Mouse (Mus musculus): Measurements from ENCODE around the gene Cacna2d3. TPM values are rescaled to one million over a fixed set of nuclear protein-coding genes. Genes with fewer than 3 reads are reported as not detected.

The Cacna2d3 gene
- polyA plus RNA-seq, 1 experiment from 2014 or later: 36.5 TPM

- H3K9me3 ChIP-seq (replicated peaks): no peaks in the 10 kb centered on the region
- no peak overlapping the region for H3K4me3 ChIP-seq
- 78% methylated on average over 5 of the region's 5 CpGs for WGBS
- no peaks in the 10 kb centered on the region for H3K27me3 ChIP-seq
- ATAC-seq (ENCODE audit: low FRiP score): no peak
- no peaks in the 10 kb centered on the region for H3K36me3 ChIP-seq
- no peak overlapping the region for H3K9ac ChIP-seq
- no peak overlapping the region for H3K27ac ChIP-seq
- H3K4me2 ChIP-seq (replicated peaks): no peak overlapping the region
- H3K4me1 ChIP-seq: no peaks in the 10 kb centered on the region
Measured at GRCm38 (mm10) chr14:29548646-29549045, 173.0 kb downstream of the Cacna2d3 start.

GRCm38 (mm10) chr14:29530516-29530915 is 191.1 kb downstream of the Cacna2d3 start:
- H3K4me1 ChIP-seq: peaks cover 7% of the 10 kb centered on the region; the same call in 1 of the 2 replicates
- no peak overlapping the region for H3K9ac ChIP-seq
- H3K27ac ChIP-seq: no peak overlapping the region
- H3K4me3 ChIP-seq: no peak overlapping the region
- H3K4me2 ChIP-seq (replicated peaks): no peak overlapping the region
- no peaks in the 10 kb centered on the region for H3K27me3 ChIP-seq
- ATAC-seq (ENCODE audit: low FRiP score): no peak
- 81% methylated on average over 3 of the region's 3 CpGs for WGBS
- no peaks in the 10 kb centered on the region for H3K9me3 ChIP-seq (replicated peaks)
- no peaks in the 10 kb centered on the region for H3K36me3 ChIP-seq

- Histone ChIP-seq H3K4me1 (peaks cover 10% of the 10 kb centered on the region; the same call in 1 of the 2 replicates), H3K4me3 (no peak overlapping the region), H3K36me3 (no peaks in the 10 kb centered on the region), H3K4me2 (replicated peaks) (no peak overlapping the region), H3K27me3 (no peaks in the 10 kb centered on the region), H3K9ac (no peak overlapping the region), H3K27ac (0 out of 2 replicates have a peak overlapping the region, but pooled peaks have one; percentile 60), H3K9me3 (replicated peaks) (no peaks in the 10 kb centered on the region)
- no peak for ATAC-seq (ENCODE audit: low FRiP score)
- WGBS: 68% methylated on average over 10 of the region's 10 CpGs
Measured at GRCm38 (mm10) chr14:29528696-29529095, 193.0 kb downstream of the Cacna2d3 start.

GRCm38 (mm10) chr14:29519751-29520669 is 201.7 kb downstream of the Cacna2d3 start:
- H3K4me3 ChIP-seq: no peak overlapping the region
- no peaks in the 10 kb centered on the region for H3K9me3 ChIP-seq (replicated peaks)
- no peaks in the 10 kb centered on the region for H3K36me3 ChIP-seq
- no peak overlapping the region for H3K9ac ChIP-seq
- no peaks in the 10 kb centered on the region for H3K27me3 ChIP-seq
- WGBS: 36% methylated on average over 7 of the region's 7 CpGs
- H3K4me1 ChIP-seq: peaks cover 16% of the 10 kb centered on the region
- H3K4me2 ChIP-seq (replicated peaks): no peak overlapping the region
- H3K27ac ChIP-seq: peak overlapping the region; percentile 64
- ATAC-seq (ENCODE audit: low FRiP score): no peak

- no peaks in the 10 kb centered on the region for H3K36me3 ChIP-seq
- no peaks in the 10 kb centered on the region for H3K9me3 ChIP-seq (replicated peaks)
- H3K4me3 ChIP-seq: no peak overlapping the region
- no peaks in the 10 kb centered on the region for H3K4me1 ChIP-seq
- no peak overlapping the region for H3K4me2 ChIP-seq (replicated peaks)
- no peaks in the 10 kb centered on the region for H3K27me3 ChIP-seq
- no peak overlapping the region for H3K9ac ChIP-seq
- H3K27ac ChIP-seq: no peak overlapping the region
- ATAC-seq (ENCODE audit: low FRiP score): no peak
- WGBS: 60% methylated on average over 5 of the region's 5 CpGs
Measured at GRCm38 (mm10) chr14:29502667-29503066, 219.0 kb downstream of the Cacna2d3 start.

GRCm38 (mm10) chr14:29498546-29499290 is 222.9 kb downstream of the Cacna2d3 start:
- no peaks in the 10 kb centered on the region for H3K36me3 ChIP-seq
- H3K4me2 ChIP-seq (replicated peaks): no peak overlapping the region
- H3K9me3 ChIP-seq (replicated peaks): no peaks in the 10 kb centered on the region
- ATAC-seq (ENCODE audit: low FRiP score): no peak
- WGBS: 73% methylated on average over 8 of the region's 8 CpGs
- H3K4me1 ChIP-seq: no peaks in the 10 kb centered on the region
- no peak overlapping the region for H3K27ac ChIP-seq
- H3K4me3 ChIP-seq: no peak overlapping the region
- no peak overlapping the region for H3K9ac ChIP-seq
- no peaks in the 10 kb centered on the region for H3K27me3 ChIP-seq

- no peak for ATAC-seq (ENCODE audit: low FRiP score)
- Histone ChIP-seq H3K4me2 (replicated peaks) (no peak overlapping the region), H3K4me1 (no peaks in the 10 kb centered on the region), H3K36me3 (no peaks in the 10 kb centered on the region), H3K27ac (no peak overlapping the region), H3K9me3 (replicated peaks) (no peaks in the 10 kb centered on the region), H3K4me3 (no peak overlapping the region), H3K27me3 (no peaks in the 10 kb centered on the region), H3K9ac (no peak overlapping the region)
- WGBS: 91% methylated on average over 3 of the region's 3 CpGs
Measured at GRCm38 (mm10) chr14:29496552-29496951, 225.1 kb downstream of the Cacna2d3 start.

- Histone ChIP-seq H3K9ac (no peak overlapping the region), H3K36me3 (no peaks in the 10 kb centered on the region), H3K4me3 (no peak overlapping the region), H3K27ac (no peak overlapping the region), H3K27me3 (no peaks in the 10 kb centered on the region), H3K4me2 (replicated peaks) (no peak overlapping the region), H3K4me1 (no peaks in the 10 kb centered on the region), H3K9me3 (replicated peaks) (no peaks in the 10 kb centered on the region)
- WGBS: 56% methylated on average over 1 of the region's 1 CpGs
- ATAC-seq (ENCODE audit: low FRiP score): no peak
Measured at GRCm38 (mm10) chr14:29491786-29492185, 229.9 kb downstream of the Cacna2d3 start.

GRCm38 (mm10) chr14:29485416-29485815 is 236.2 kb downstream of the Cacna2d3 start:
- 72% methylated on average over 1 of the region's 1 CpGs for WGBS
- H3K27me3 ChIP-seq: no peaks in the 10 kb centered on the region
- no peak overlapping the region for H3K9ac ChIP-seq
- H3K4me3 ChIP-seq: no peak overlapping the region
- H3K36me3 ChIP-seq: no peaks in the 10 kb centered on the region
- no peaks in the 10 kb centered on the region for H3K9me3 ChIP-seq (replicated peaks)
- H3K27ac ChIP-seq: no peak overlapping the region
- no peaks in the 10 kb centered on the region for H3K4me1 ChIP-seq
- no peak for ATAC-seq (ENCODE audit: low FRiP score)
- H3K4me2 ChIP-seq (replicated peaks): no peak overlapping the region

GRCm38 (mm10) chr14:29478403-29478983 is 243.2 kb downstream of the Cacna2d3 start:
- 57% methylated on average over 6 of the region's 6 CpGs for WGBS
- Histone ChIP-seq H3K27me3 (no peaks in the 10 kb centered on the region), H3K4me2 (replicated peaks) (no peak overlapping the region), H3K9me3 (replicated peaks) (no peaks in the 10 kb centered on the region), H3K4me3 (no peak overlapping the region), H3K4me1 (peaks cover 11% of the 10 kb centered on the region), H3K36me3 (no peaks in the 10 kb centered on the region), H3K27ac (peak overlapping the region; percentile 44; the same call in 1 of the 2 replicates), H3K9ac (no peak overlapping the region)
- ATAC-seq (ENCODE audit: low FRiP score): no peak

- Histone ChIP-seq H3K4me1 (no peaks in the 10 kb centered on the region), H3K9ac (no peak overlapping the region), H3K4me3 (no peak overlapping the region), H3K27me3 (no peaks in the 10 kb centered on the region), H3K27ac (no peak overlapping the region), H3K9me3 (replicated peaks) (no peaks in the 10 kb centered on the region), H3K36me3 (no peaks in the 10 kb centered on the region), H3K4me2 (replicated peaks) (no peak overlapping the region)
- 90% methylated on average over 2 of the region's 2 CpGs for WGBS
- no peak for ATAC-seq (ENCODE audit: low FRiP score)
Measured at GRCm38 (mm10) chr14:29464277-29464676, 257.4 kb downstream of the Cacna2d3 start.

GRCm38 (mm10) chr14:29449203-29449602 is 272.5 kb downstream of the Cacna2d3 start:
- ATAC-seq (ENCODE audit: low FRiP score): peak; percentile 83
- Histone ChIP-seq H3K4me1 (peaks cover 33% of the 10 kb centered on the region), H3K4me2 (replicated peaks) (no peak overlapping the region), H3K9me3 (replicated peaks) (no peaks in the 10 kb centered on the region), H3K4me3 (no peak overlapping the region), H3K27me3 (no peaks in the 10 kb centered on the region), H3K36me3 (no peaks in the 10 kb centered on the region), H3K27ac (peak overlapping the region; percentile 60), H3K9ac (no peak overlapping the region)
- WGBS: 19% methylated on average over 3 of the region's 3 CpGs

Measured in hindbrain, embryonic 12.5 days (tissue).